Mouse (Mus musculus) heart, adult 2 months (tissue): ENCODE measurements at regions not wholly inside any gene's neighbourhood (a gene's known extent, or its start where the extent isn't known, plus 50 kb on each side); places are given as distances from the start of the nearest gene placed in this dataset.

Experiments used
- CTCF ChIP-seq: fragments of 200-600 bp; IDR thresholded peaks from 2 replicates; pipeline ENCODE4 v1.8.1; 2022; ENCODE audit warnings: antibody characterized with exemption, mild to moderate bottlenecking, moderate library complexity
- EP300 ChIP-seq: fragments of 200-500 bp; IDR thresholded peaks from 2 replicates; pipeline ENCODE4 v1.6.1; 2011; ENCODE audit warnings: low read depth, low read length, control low read depth; ENCODE audit not compliant: insufficient read depth
- POLR2A ChIP-seq: fragments of 200-500 bp; IDR thresholded peaks from 2 replicates; pipeline ENCODE4 v1.6.1; 2011; ENCODE audit warnings: mild to moderate bottlenecking, low read depth, low read length, control low read depth; ENCODE audit not compliant: insufficient read depth

- TF ChIP-seq POLR2A (no peak), CTCF (no peak), EP300 (no peak)
These were observed 214.1 kb downstream of the En1 start for GRCm38 (mm10) chr1:120816237-120816820.
